Mouse (Mus musculus) midbrain, embryonic 14.5 days (tissue): Measurements from ENCODE around the gene Efcab3. TPM values are rescaled to one million over a fixed set of nuclear protein-coding genes. Genes with fewer than 3 reads are reported as not detected.

Experiments used
- ATAC-seq: fragments of 200-750 bp; cut with Nextera tagmentation; 2 replicates; pipeline ENCODE4 v1.8.0; 2017; ENCODE audit warnings: moderate number of reproducible peaks, moderate library complexity; ENCODE audit not compliant: low FRiP score, low TSS enrichment
- DNase-seq: peaks from one replicate; pipeline ENCODE4 v3.0.0-alpha.2; 2015
- H3K27ac ChIP-seq: fragments of 300-500 bp; sonication (generic); replicated peaks from 2 replicates; pipeline ENCODE4 v1.5.1; 2014; ENCODE audit warnings: mild to moderate bottlenecking, low read depth, low read length, moderate library complexity
- H3K27me3 ChIP-seq: fragments of 300-500 bp; sonication (generic); 2 replicates; pipeline ENCODE4 v1.6.1; 2014; ENCODE audit warnings: low read length, control low read depth, mixed read lengths; ENCODE audit not compliant: control insufficient read depth, insufficient read depth
- H3K36me3 ChIP-seq: fragments of 300-500 bp; sonication (generic); 2 replicates; pipeline ENCODE4 v1.6.1; 2014; ENCODE audit warnings: low read length, control low read depth; ENCODE audit not compliant: control insufficient read depth, insufficient read depth
- H3K4me1 ChIP-seq: fragments of 300-500 bp; sonication (generic); 2 replicates; pipeline ENCODE4 v1.6.1; 2014; ENCODE audit warnings: mild to moderate bottlenecking, antibody characterized with exemption, low read length, control low read depth; ENCODE audit not compliant: control insufficient read depth, insufficient read depth
- H3K4me2 ChIP-seq: fragments of 300-500 bp; sonication (generic); 2 replicates; pipeline ENCODE4 v1.6.1; 2014; ENCODE audit warnings: mild to moderate bottlenecking, low read length, moderate library complexity
- H3K4me3 ChIP-seq: fragments of 300-500 bp; sonication (generic); replicated peaks from 2 replicates; pipeline ENCODE4 v1.5.1; 2014; ENCODE audit warnings: low read depth, low read length
- H3K9ac ChIP-seq: fragments of 300-500 bp; sonication (generic); replicated peaks from 2 replicates; pipeline ENCODE4 v1.6.1; 2014; ENCODE audit warnings: mild to moderate bottlenecking, low read length, moderate library complexity
- H3K9me3 ChIP-seq: fragments of 300-500 bp; sonication (generic); 2 replicates; pipeline ENCODE4 v1.6.1; 2016; ENCODE audit warnings: low read length, control low read depth, mixed read lengths; ENCODE audit not compliant: control insufficient read depth
- WGBS: fragments of 180-500 bp; shearing (Covaris S2); extraction: QIAGEN DNeasy Blood & Tissue Kit; methylation state at CpG from one replicate; pipeline ENCODE4 v1.1.7; 2014; 5-methylcytosine and 5-hydroxymethylcytosine counted together
- polyA plus RNA-seq: library from polyadenylated mRNA; unstranded; fragments of >200 nt; fragmentation: Nextera tagmentation; extraction: Ambion mirVana; gene quantifications from 2 replicates; pipeline ENCODE4 v1.2.1, GENCODE M21; 2014

Efcab3 gene
- polyA plus RNA-seq, 1 experiment from 2014 or later: not detected

- no peaks in the 10 kb centered on the region for H3K36me3 ChIP-seq
- no peak overlapping the region for H3K9ac ChIP-seq
- no peaks in the 10 kb centered on the region for H3K9me3 ChIP-seq
- WGBS: 26% methylated on average over 18 of the region's 19 CpGs
- ATAC-seq (no peak), DNase-seq (peak; percentile 18)
- H3K27me3 ChIP-seq: no peaks in the 10 kb centered on the region
- no peak overlapping the region for H3K27ac ChIP-seq
- H3K4me1 ChIP-seq: 0 out of 2 replicates have a peak, but pooled peaks cover 4% of the 10 kb centered on the region
- no peak overlapping the region for H3K4me3 ChIP-seq
- peak overlapping the region; percentile 33 for H3K4me2 ChIP-seq
Measured at GRCm38 (mm10) chr11:105151226-105152016, 88.0 kb downstream of the Efcab3 start.

DNA sequence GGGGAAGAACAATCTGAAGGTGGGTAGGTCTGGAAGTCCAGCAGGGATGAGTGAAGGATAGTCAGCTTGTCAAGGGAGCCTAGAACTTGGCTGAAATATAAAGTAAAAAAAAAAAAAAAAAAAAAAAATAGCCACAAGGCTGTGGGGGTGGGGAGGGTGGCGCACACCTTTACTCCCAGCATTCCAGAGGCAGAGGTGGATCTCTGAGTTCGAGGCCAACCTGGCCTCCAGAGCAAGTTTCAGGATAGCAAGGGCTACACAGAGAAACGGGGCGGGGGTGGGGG, 88.6 kb downstream of the Efcab3 start:
- no peak overlapping the region for H3K9ac ChIP-seq

GRCm38 (mm10) chr11:105152357-105152899, 89.0 kb downstream of the Efcab3 start:
- no peak overlapping the region for H3K4me2 ChIP-seq
- 87% methylated on average over 11 of the region's 11 CpGs for WGBS
- no peak overlapping the region for H3K4me3 ChIP-seq
- no peaks in the 10 kb centered on the region for H3K27me3 ChIP-seq
- H3K9me3 ChIP-seq: no peaks in the 10 kb centered on the region
- ATAC-seq (no peak), DNase-seq (no peak)
- no peak overlapping the region for H3K9ac ChIP-seq
- no peaks in the 10 kb centered on the region for H3K36me3 ChIP-seq
- H3K27ac ChIP-seq: no peak overlapping the region
- 0 out of 2 replicates have a peak, but pooled peaks cover 4% of the 10 kb centered on the region for H3K4me1 ChIP-seq

More for the DNA sequence above, 88.6 kb downstream of the Efcab3 start:
- H3K4me3 ChIP-seq: no peak overlapping the region
- no peak overlapping the region for H3K27ac ChIP-seq
- H3K9me3 ChIP-seq: no peaks in the 10 kb centered on the region
- no peak for ATAC-seq
- 0 out of 2 replicates have a peak, but pooled peaks cover 4% of the 10 kb centered on the region for H3K4me1 ChIP-seq
- peak overlapping the region; percentile 33; the same call in 1 of the 2 replicates for H3K4me2 ChIP-seq
- DNase-seq: no peak
- H3K36me3 ChIP-seq: no peaks in the 10 kb centered on the region
- 86% methylated on average over 2 of the region's 4 CpGs for WGBS
- H3K27me3 ChIP-seq: no peaks in the 10 kb centered on the region

- peak; percentile 53; the same call in 1 of the 2 replicates for ATAC-seq
- peak; percentile 56 for DNase-seq
- Histone ChIP-seq H3K9ac (no peak overlapping the region), H3K4me3 (no peak overlapping the region), H3K9me3 (no peaks in the 10 kb centered on the region), H3K27me3 (no peaks in the 10 kb centered on the region), H3K27ac (no peak overlapping the region), H3K36me3 (no peaks in the 10 kb centered on the region), H3K4me2 (no peak overlapping the region), H3K4me1 (0 out of 2 replicates have a peak, but pooled peaks cover 4% of the 10 kb centered on the region)
- 27% methylated on average over 12 of the region's 12 CpGs for WGBS
Measured at GRCm38 (mm10) chr11:105153068-105153833, 89.9 kb downstream of the Efcab3 start.

DNA sequence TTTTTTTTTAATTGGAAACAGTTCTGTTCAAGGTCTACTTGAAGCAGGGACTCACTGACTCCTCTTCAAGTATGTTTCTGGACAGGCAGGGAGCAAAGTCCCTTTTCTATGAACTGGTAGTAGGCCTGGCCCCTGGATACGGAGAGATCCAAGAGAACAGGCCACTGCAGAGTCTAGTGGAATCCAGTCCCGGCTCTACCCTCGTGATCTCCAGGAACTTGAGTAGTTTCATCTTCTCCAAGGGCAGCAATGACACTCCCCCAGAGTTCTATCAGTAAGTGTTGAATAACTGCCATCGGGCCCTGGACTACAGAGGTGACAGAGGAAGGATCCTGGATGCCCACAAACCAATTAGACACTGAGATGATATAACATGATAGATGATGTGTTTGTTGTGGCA, 92.5 kb downstream of the Efcab3 start:
- no peak overlapping the region for H3K4me2 ChIP-seq
- DNase-seq (no peak), ATAC-seq (no peak)
- no peaks in the 10 kb centered on the region for H3K36me3 ChIP-seq
- no peak overlapping the region for H3K9ac ChIP-seq
- H3K27me3 ChIP-seq: no peaks in the 10 kb centered on the region
- H3K4me3 ChIP-seq: no peak overlapping the region
- H3K27ac ChIP-seq: no peak overlapping the region
- no peaks in the 10 kb centered on the region for H3K9me3 ChIP-seq
- H3K4me1 ChIP-seq: 0 out of 2 replicates have a peak, but pooled peaks cover 4% of the 10 kb centered on the region
- WGBS: 83% methylated on average over 4 of the region's 4 CpGs

- H3K9me3 ChIP-seq: no peaks in the 10 kb centered on the region
- no peak for ATAC-seq
- no peaks in the 10 kb centered on the region for H3K36me3 ChIP-seq
- H3K4me3 ChIP-seq: no peak overlapping the region
- WGBS: 88% methylated on average over 19 of the region's 19 CpGs
- no peaks in the 10 kb centered on the region for H3K27me3 ChIP-seq
- H3K9ac ChIP-seq: no peak overlapping the region
- no peak overlapping the region for H3K4me2 ChIP-seq
- no peak for DNase-seq
- H3K27ac ChIP-seq: no peak overlapping the region
- H3K4me1 ChIP-seq: 0 out of 2 replicates have a peak, but pooled peaks cover 4% of the 10 kb centered on the region
Measured at GRCm38 (mm10) chr11:105156748-105157267, 93.4 kb downstream of the Efcab3 start.

DNA sequence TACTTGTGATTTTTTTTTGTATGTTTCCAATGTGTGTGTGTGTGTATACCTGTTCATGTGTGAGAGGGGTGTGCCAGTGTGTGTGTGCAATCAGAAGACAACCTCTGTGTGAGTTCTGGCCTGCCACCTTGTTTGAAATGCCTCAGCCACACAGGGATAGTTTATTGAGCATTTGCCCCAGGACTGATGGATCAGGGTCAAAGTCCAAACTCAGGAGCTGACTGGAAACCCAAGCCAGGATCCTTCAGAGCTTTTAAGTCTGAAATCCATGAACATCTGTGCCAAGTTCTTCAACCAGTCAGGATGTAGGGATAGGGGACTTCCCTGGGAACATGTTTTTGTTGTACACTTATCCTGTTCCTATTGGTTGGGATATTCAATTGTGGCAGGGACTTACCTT, 94.7 kb downstream of the Efcab3 start:
- no peak overlapping the region for H3K9ac ChIP-seq
- no peak overlapping the region for H3K27ac ChIP-seq
- DNase-seq: no peak
- no peak overlapping the region for H3K4me3 ChIP-seq
- H3K27me3 ChIP-seq: no peaks in the 10 kb centered on the region
- 0 out of 2 replicates have a peak, but pooled peaks cover 4% of the 10 kb centered on the region for H3K4me1 ChIP-seq
- no peaks in the 10 kb centered on the region for H3K9me3 ChIP-seq
- no peak overlapping the region for H3K4me2 ChIP-seq
- no peak for ATAC-seq
- H3K36me3 ChIP-seq: no peaks in the 10 kb centered on the region

GRCm38 (mm10) chr11:105159673-105160360, 96.4 kb downstream of the Efcab3 start:
- ATAC-seq: no peak
- no peak for DNase-seq
- Histone ChIP-seq H3K9ac (no peak overlapping the region), H3K4me3 (no peak overlapping the region), H3K4me1 (no peaks in the 10 kb centered on the region), H3K27me3 (no peaks in the 10 kb centered on the region), H3K4me2 (no peak overlapping the region), H3K27ac (no peak overlapping the region), H3K9me3 (peaks cover 4% of the 10 kb centered on the region), H3K36me3 (no peaks in the 10 kb centered on the region)
- 64% methylated on average over 6 of the region's 6 CpGs for WGBS
